8 mouse cellular contexts compared by ENCODE assay signal in the genomic region with DNA sequence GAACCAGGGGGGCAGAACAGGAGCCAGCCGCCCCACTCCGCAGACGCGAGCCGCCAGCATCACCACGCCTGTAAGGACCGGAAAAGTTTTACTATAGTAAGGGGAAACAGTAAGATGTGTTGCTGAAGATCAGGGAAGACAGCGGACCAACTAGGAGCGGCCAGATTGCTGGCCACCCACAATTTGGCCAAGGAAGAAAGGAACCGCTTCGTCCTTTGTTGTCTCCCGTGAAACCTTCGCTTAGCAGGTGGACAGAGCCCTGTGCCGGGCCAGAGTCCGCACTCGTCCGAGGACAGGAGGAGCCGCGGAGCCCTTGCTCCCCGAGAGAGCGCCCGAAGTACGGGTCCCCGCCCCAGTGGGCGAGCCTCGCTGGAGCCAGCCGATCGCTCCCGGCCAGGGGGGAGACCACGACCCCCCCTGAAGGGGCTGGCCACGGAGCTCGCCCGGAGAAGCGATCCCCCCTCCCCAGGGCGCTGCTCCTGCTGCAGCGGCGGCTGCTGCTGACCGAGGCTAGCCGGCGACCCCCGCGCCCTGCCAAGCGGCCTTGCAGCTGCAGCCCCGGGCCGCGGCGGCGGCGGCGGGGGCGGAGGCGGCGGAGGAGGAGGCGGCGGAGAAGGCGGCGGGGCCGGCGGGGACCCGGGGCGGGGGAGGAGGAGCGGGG. TPM values are rescaled to one million over a fixed set of nuclear protein-coding genes. Genes with fewer than 3 reads are reported as not detected.
A peak's percentile ranks its signal among the peaks of the same experiment; 100 is the strongest.
DNase-seq lines count a peak whose midpoint lies in the region; ATAC-seq lines count a peak whose summit lies in the region.

No protein-coding gene starts in this region.

- WGBS in intestine, embryonic 15.5 days: 1% methylated on average over 40 of the region's 62 CpGs
- WGBS in midbrain, embryonic 12.5 days: 1% methylated on average over 28 of the region's 62 CpGs

- intact Hi-C loops in gastrocnemius, postnatal 36 days (cut with DNase I): loop anchor here (10.0 kb wide), 1 partner anchor 802 kb away; no protein-coding TSS in a partner anchor

- H3K9ac ChIP-seq in intestine, embryonic 15.5 days: no peak overlapping the region
- H3K9ac ChIP-seq in midbrain, embryonic 12.5 days (replicated peaks): peak overlapping the region; percentile 100

- DNase-seq in gastrocnemius, postnatal 10 days: peak; percentile 24
- no peak for DNase-seq in gastrocnemius, postnatal 36 days
- peak; percentile 12 for DNase-seq in testis, postnatal 14 days (ENCODE audit: low spot score)
- DNase-seq in testis, postnatal 10 days (ENCODE audit: low spot score): no peak
- no peak for DNase-seq in ovary, postnatal 14 days (ENCODE audit: low spot score)

- H3K4me3 ChIP-seq in intestine, embryonic 15.5 days (replicated peaks): peak overlapping the region; percentile 40
- H3K4me3 ChIP-seq in midbrain, embryonic 12.5 days: peak overlapping the region; percentile 99

- H3K9me3 ChIP-seq in intestine, embryonic 15.5 days: no peaks in the 10 kb centered on the region
- no peaks in the 10 kb centered on the region for H3K9me3 ChIP-seq in midbrain, embryonic 12.5 days

- H3K27me3 ChIP-seq in intestine, embryonic 15.5 days (replicated peaks): peaks cover 83% of the 10 kb centered on the region
- no peaks in the 10 kb centered on the region for H3K27me3 ChIP-seq in midbrain, embryonic 12.5 days

- peaks cover 46% of the 10 kb centered on the region for H3K4me1 ChIP-seq in intestine, embryonic 15.5 days (replicated peaks)
- peaks cover 2% of the 10 kb centered on the region; the same call in 1 of the 2 replicates for H3K4me1 ChIP-seq in midbrain, embryonic 12.5 days

- H3K27ac ChIP-seq in intestine, embryonic 15.5 days: no peak overlapping the region
- peak overlapping the region; percentile 100 for H3K27ac ChIP-seq in midbrain, embryonic 12.5 days (replicated peaks)

- H3K36me3 ChIP-seq in intestine, embryonic 15.5 days: no peaks in the 10 kb centered on the region
- peaks cover 25% of the 10 kb centered on the region for H3K36me3 ChIP-seq in midbrain, embryonic 12.5 days

- ATAC-seq in intestine, embryonic 15.5 days: no peak
- no peak for ATAC-seq in midbrain, embryonic 12.5 days (ENCODE audit: low FRiP score, low read depth)
- ATAC-seq in activated CD4-positive, CD25-positive, alpha-beta regulatory T cell, adult 4 months: no peak

- H3K4me2 ChIP-seq in intestine, embryonic 15.5 days (replicated peaks): peak overlapping the region; percentile 85
- H3K4me2 ChIP-seq in midbrain, embryonic 12.5 days (replicated peaks): peak overlapping the region; percentile 97

RNA-seq across cellular contexts. Expression of a gene that starts 0.9 kb away (rescaled TPM):
- under 1 TPM; 0.12 to 0.16 TPM for total RNA-seq in gastrocnemius, postnatal 10 days (2021)
- total RNA-seq in gastrocnemius, postnatal 36 days (2021): not detected
- polyA plus RNA-seq in intestine, embryonic 15.5 days (2015; fragmentation: Nextera tagmentation; extraction: Ambion mirVana): 0.33 and 0.35 TPM in 2 replicates
- polyA plus RNA-seq in midbrain, embryonic 12.5 days (2016; fragmentation: Nextera tagmentation; extraction: Ambion mirVana): 36.3 and 37.6 TPM in 2 replicates
- under 1 TPM in 1 of 2 experiments, not detected in 1; 0.05 TPM for polyA plus RNA-seq in activated CD4-positive, CD25-positive, alpha-beta regulatory T cell, adult 4 months (2017; shearing (Covaris generic))

Comparison
In these comparisons a context has a peak if more than half of its experiments do, and no peak if none do; other contexts are left out.
1. DNase-seq: peak in gastrocnemius, postnatal 10 days (single experiment) and testis, postnatal 14 days (single experiment); none in gastrocnemius, postnatal 36 days (0 of 2), testis, postnatal 10 days (single experiment) and ovary, postnatal 14 days (single experiment).
2. RNA of a gene that starts 0.9 kb away (polyA plus RNA-seq): 36.3 to 37.6 TPM in midbrain, embryonic 12.5 days; 0.33 to 0.35 TPM in intestine, embryonic 15.5 days and 0.05 TPM in activated CD4-positive, CD25-positive, alpha-beta regulatory T cell, adult 4 months; every median in the first group is over 10 times any median in the second.